Mouse (Mus musculus): ENCODE measurements at regions not wholly inside any gene's neighbourhood (a gene's known extent, or its start where the extent isn't known, plus 50 kb on each side); places are given as distances from the start of the nearest gene placed in this dataset.
"Not testable (repeated sequence)": the region's sequence is repeated elsewhere in the genome, so short reads cannot be mapped to it uniquely, and the experiment has no call there.

DNA sequence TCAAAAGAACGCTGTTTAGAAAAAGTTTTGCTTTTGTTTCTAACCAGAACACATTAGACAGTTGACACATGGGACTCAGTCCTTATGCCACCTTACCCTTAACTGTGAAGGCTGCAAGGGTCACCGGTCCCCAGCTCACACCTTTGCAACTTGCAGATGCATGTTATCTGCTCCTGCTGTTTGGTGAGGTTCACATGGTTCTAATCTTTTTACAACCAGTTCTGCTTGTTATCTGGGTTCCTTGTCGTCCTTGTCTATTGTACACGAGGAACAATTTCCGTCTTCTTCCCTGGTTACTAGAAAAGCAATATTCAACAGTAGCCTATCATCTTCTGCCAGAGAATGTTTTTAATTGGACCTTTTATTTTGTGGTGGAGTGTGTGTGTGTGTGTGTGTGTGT is 200.8 kb downstream of the Gm21738 start:
- 46% methylated on average over 5 of the region's 5 CpGs for WGBS
- DNase-seq (ENCODE audit: low read depth, low spot score), result not testable (repeated sequence)

DNA sequence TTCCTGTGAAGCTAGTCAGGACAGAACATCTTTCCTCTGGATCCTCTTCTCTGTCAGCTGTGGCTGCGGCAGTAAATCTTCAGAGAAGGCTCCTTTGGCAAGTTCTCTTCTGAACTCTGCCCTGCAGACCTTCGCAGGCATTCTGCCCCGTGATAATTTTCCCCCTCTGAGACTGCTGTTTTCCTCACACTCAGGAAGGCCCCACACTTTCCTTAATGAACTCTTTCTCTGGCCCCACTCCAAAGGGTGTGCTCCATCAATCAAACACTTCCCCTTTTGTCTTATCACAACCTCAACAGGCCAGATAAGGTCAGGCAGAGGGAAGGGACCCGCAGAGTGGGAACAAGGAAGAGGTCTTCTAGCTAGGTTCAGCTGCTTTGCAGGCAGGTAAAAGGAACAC is 210.2 kb downstream of the Gm21738 start:
- no peak for DNase-seq (ENCODE audit: low read depth, low spot score)
- 19% methylated on average over 4 of the region's 4 CpGs for WGBS

DNA sequence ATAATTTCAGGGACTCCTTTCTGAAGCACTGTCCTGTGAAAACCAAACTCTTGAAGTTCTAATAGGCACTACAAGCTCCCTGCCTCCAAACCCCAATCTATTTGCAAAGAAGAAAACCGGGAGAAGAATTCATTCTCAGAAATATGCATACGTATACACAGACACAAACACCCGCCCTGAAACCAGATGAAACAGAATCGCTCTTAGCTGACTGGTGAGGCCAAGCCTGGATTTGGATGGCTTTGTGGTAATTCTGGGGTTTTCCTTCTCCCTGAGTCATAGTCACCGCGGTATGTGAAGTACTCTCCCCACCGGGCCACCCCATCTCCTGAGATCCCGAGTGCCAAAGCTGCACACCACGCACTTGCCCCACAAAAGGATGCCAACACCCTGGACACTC is 238.5 kb downstream of the Gm21738 start:
- not testable (repeated sequence) for DNase-seq (ENCODE audit: low read depth, low spot score)
- WGBS, result 67% methylated on average over 9 of the region's 9 CpGs

DNA sequence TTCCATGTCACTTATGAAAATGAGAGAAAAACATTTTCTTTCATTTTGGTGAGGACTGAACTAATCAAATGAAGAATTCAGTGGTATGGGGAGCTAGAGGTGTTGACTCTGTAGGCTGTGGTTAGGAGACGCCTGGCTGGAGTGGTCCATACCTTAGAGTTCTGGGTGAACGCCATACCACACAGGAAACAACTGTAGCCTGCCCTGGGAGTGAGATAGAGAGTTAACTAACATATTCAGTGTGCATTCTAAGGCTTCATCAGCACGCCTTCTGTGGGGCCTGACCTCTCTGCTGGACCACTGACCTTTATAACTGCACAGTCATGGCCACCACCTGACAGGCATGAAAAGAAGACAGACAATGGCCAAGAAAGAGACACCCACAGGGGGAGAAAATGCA is 240.7 kb downstream of the Gm21738 start:
- DNase-seq (ENCODE audit: low read depth, low spot score), result not testable (repeated sequence)
- 63% methylated on average over 3 of the region's 3 CpGs for WGBS

DNA sequence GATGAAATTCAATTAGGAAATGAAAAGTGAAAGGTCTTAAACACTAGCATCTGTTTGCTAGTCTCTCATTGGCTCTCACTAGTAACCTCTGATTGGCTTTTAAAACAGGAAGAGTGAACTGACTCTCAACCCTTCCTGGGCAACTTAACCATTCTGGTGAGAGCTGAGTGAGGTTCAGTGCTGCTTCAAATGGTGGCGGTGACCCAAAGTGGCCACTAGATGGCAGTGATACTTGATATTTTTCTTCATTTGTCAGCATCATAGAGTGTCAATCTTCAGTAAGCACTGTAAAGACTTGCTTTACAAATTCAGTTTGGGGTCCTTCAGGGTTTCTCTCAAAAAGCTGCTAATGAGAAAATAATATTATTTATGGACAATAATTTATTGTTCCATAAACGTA is 243.4 kb downstream of the Gm21738 start:
- no peak for DNase-seq (ENCODE audit: low read depth, low spot score)
- 14% methylated on average over 2 of the region's 2 CpGs for WGBS

DNA sequence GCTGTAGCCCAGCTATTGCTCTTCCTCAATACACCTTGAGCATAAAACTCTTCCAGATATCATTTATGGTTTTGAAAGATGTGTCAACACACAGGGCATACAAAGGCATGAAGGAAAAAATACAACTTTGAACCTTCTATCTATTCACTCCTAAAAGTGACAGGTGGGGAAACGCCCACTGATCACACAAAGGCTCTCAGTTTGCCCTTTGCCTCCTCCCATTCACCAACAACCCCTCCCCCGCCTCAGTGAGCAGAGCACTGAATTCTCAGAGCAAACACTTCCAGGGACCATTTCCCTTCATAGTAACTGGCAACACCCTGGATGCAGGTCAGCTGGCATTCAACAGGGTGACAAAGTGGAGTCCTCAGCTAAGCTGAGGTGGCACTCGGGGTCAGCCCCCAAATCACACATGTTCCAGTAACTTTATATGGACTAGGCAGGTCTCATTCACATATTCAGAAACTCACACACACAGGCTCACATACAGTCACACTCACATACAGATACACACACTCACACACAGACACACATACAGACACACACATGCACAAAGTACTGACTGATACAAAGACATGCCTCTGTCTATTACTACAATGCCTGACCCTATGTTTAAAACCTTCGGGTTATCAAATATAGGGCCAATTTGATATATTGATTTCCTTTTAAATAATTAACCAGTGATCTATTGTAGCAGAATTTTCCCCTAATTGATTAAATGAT is 248.3 kb downstream of the Gm21738 start:
- WGBS, result 27% methylated on average over 4 of the region's 4 CpGs
- DNase-seq (ENCODE audit: low read depth, low spot score), result not testable (repeated sequence)

DNA sequence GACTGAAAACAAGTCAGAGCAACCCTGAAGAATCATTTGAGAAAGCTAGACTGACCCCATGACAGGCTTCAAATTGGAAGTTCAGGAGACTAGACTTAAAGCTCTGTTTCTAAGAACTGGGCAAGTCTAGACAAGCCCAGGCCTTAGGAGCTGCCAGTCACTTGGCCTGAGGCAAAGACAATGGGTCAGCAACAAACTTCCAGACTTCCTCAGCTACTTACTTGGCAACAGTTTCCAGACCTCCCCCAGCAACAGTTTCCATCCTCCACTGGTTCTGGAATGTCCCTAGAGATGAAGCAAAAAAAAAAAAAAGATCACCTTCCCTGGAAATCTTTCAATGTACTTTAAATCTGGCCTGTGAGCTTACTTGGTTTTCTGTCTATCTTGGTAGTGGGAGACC is 251.9 kb downstream of the Gm21738 start:
- DNase-seq (ENCODE audit: low read depth, low spot score), result no peak

DNA sequence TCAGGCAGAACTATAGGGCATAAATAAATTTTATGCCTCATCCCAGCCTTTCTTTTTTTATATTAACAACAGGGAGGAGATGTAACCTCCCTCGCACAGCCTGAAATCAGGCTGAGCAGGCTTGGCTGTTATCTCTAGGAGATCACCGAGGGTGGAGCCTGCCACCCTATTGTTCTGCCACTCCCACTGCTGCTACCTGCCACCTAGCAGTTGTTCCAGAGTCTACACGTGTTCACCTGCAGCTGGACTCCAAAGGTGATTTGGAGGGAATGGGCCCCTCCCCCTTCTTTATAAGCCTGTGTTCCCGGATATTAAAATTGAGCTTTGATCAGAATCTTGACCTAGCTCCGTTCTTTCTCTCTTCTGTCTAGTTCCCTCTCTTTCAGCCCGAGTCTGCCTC is 245.8 kb upstream of the Ube2e2 start:
- DNase-seq (ENCODE audit: low read depth, low spot score), result peak; percentile 44
- WGBS, result 33% methylated on average over 6 of the region's 6 CpGs

DNA sequence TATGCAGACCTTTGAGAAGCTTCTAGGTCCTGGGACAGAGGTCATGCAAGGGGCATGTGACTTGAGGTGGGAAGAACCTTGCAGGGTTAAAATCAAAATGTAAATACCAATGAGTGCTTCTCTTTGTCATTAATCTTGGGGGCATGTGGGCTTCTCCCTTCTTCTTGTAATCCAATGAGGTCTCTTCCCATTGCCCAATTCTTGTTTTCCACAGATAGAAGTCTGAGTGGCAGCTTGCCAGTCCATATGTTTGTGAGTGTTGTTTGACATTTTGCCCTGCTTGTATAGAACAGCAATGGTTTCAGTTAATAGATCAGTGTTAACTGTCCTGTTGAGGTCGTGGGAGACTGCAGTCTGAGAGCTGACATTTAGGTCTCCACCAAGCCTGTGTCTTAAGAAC is 237.5 kb upstream of the Ube2e2 start:
- no peak for DNase-seq (ENCODE audit: low read depth, low spot score)
- 40% methylated on average over 1 of the region's 1 CpGs for WGBS
